Mouse (Mus musculus) midbrain, embryonic 12.5 days (tissue): ENCODE measurements around the gene Tbc1d16. TPM values are rescaled to one million over a fixed set of nuclear protein-coding genes. Genes with fewer than 3 reads are reported as not detected.
"Not testable (repeated sequence)": the region's sequence is repeated elsewhere in the genome, so short reads cannot be mapped to it uniquely, and the experiment has no call there.

Source experiments
- ATAC-seq: fragments of 200-750 bp; cut with Nextera tagmentation; 2 replicates; pipeline ENCODE4 v1.8.0; 2017; ENCODE audit warnings: low read depth, moderate TSS enrichment, moderate library complexity; ENCODE audit not compliant: low FRiP score
- H3K27ac ChIP-seq: fragments of 300-500 bp; sonication (generic); replicated peaks from 2 replicates; pipeline ENCODE4 v1.5.1; 2016; ENCODE audit warnings: mild to moderate bottlenecking
- H3K27me3 ChIP-seq: fragments of 300-500 bp; sonication (generic); 2 replicates; pipeline ENCODE4 v1.6.1; 2016; ENCODE audit warnings: mild to moderate bottlenecking
- H3K36me3 ChIP-seq: fragments of 300-500 bp; sonication (generic); 2 replicates; pipeline ENCODE4 v1.6.1; 2016
- H3K4me1 ChIP-seq: fragments of 300-500 bp; sonication (generic); 2 replicates; pipeline ENCODE4 v1.6.1; 2016
- H3K4me2 ChIP-seq: fragments of 300-500 bp; sonication (generic); replicated peaks from 2 replicates; pipeline ENCODE4 v1.6.1; 2016; ENCODE audit warnings: mild to moderate bottlenecking, moderate library complexity
- H3K4me3 ChIP-seq: fragments of 300-500 bp; sonication (generic); 2 replicates; pipeline ENCODE4 v1.5.1; 2016; ENCODE audit warnings: mild to moderate bottlenecking
- H3K9ac ChIP-seq: fragments of 300-500 bp; sonication (generic); replicated peaks from 2 replicates; pipeline ENCODE4 v1.6.1; 2016; ENCODE audit warnings: mild to moderate bottlenecking, moderate library complexity
- H3K9me3 ChIP-seq: fragments of 300-500 bp; sonication (generic); 2 replicates; pipeline ENCODE4 v1.6.1; 2016; ENCODE audit warnings: mild to moderate bottlenecking
- WGBS: fragments of 180-500 bp; shearing (Covaris S2); methylation state at CpG from one replicate; pipeline ENCODE4 v1.1.7; 2016; 5-methylcytosine and 5-hydroxymethylcytosine counted together
- polyA plus RNA-seq: library from polyadenylated mRNA; unstranded; fragments of >200 nt; fragmentation: Nextera tagmentation; extraction: Ambion mirVana; gene quantifications from 2 replicates; pipeline ENCODE4 v1.2.1, GENCODE M21; 2016

Gene Tbc1d16
- polyA plus RNA-seq, 1 experiment from 2014 or later, result 35.1 TPM

DNA sequence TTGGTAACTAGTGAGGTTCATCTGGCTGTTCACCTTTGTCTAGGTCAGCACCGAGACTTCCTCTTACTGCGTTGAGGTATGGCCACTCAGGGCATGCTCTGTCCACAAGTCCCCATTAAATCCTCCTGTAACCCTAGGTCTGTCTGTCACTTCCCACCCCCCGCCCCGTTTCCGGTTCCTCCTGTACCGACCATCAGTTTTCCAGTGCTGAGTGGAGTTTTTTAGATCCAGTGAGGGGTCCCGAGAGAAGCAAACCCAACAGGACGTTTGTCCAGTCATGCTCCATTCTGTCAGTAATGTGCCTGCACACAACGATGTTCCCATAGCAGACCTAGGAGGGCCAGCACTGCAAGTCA, 29.9 kb upstream of the Tbc1d16 start:
- peaks cover 11% of the 10 kb centered on the region for H3K4me1 ChIP-seq
- no peak overlapping the region for H3K9ac ChIP-seq
- peaks cover 32% of the 10 kb centered on the region for H3K36me3 ChIP-seq
- 67% methylated on average over 9 of the region's 9 CpGs for WGBS
- no peak for ATAC-seq
- peak overlapping the region; percentile 24; the same call in 1 of the 2 replicates for H3K4me3 ChIP-seq
- peak overlapping the region; percentile 41 for H3K4me2 ChIP-seq
- no peaks in the 10 kb centered on the region for H3K9me3 ChIP-seq
- 0 out of 2 replicates have a peak overlapping the region, but pooled peaks have one; percentile 39 for H3K27ac ChIP-seq
- H3K27me3 ChIP-seq, result no peaks in the 10 kb centered on the region

DNA sequence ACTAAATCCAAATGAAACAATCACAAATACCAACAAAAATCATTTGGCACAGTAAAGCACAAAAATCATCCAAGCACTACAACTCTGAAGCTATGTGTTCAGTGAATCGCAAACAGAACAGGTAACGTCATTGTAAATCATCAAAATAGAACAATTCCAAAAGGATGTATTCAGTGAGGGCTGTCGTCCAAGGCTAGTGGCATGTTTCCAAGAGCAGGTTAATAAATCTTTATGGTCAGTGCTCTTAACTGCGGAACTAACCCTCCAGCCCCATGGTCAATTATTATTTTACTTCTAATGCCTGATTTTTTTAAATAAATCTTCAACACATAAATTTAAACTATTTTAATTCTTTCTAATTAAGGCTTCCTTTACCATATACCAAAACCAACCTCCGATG, 28.3 kb upstream of the Tbc1d16 start:
- not testable (repeated sequence) for H3K4me3 ChIP-seq, H3K27me3 ChIP-seq, H3K27ac ChIP-seq, H3K9me3 ChIP-seq, H3K9ac ChIP-seq, ATAC-seq, H3K4me2 ChIP-seq
- 92% methylated on average over 5 of the region's 5 CpGs for WGBS
- peaks cover 23% of the 10 kb centered on the region for H3K4me1 ChIP-seq
- peaks cover 17% of the 10 kb centered on the region for H3K36me3 ChIP-seq

DNA sequence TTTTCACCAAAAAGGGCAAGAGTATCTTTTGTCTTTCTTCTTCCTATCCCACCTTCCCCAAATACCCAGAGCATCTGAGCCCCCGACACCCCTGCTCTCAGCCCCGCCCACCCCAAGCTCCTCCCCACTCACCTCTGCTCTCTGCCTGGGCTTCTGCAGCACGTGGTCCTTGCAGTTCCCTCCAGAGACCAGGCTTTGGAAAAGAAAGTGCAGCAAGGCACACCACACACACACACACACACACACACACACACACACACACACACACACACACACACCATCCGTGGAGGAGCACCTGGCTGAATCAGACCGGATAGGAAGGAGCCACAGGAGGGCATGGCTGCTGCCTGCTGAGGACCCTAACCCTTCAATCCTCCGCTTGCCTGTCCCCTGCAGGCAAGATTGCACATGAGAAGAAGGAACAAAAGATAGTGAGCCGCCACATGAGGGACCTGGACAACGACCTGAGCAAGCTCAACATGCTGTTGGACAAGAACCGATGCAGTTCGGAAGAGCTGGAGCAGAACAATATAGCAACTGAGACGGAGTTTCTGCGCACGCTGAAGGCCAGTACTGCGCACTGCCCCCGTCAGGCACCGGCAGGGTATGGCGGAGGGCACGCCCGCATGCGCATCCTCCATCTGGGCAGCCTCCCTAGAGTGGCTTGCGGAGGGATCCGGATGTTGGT, 24.7 kb upstream of the Tbc1d16 start:
- 4% methylated on average over 21 of the region's 22 CpGs for WGBS
- peak overlapping the region; percentile 28; the same call in 1 of the 2 replicates for H3K9ac ChIP-seq
- H3K36me3 ChIP-seq, result peaks cover 4% of the 10 kb centered on the region; the same call in 1 of the 2 replicates
- ATAC-seq, result 0 out of 2 replicates have a peak, but pooled peaks have one; percentile 61
- H3K27ac ChIP-seq, result peak overlapping the region; percentile 4; the same call in 1 of the 2 replicates
- H3K4me3 ChIP-seq, result peak overlapping the region; percentile 2; the same call in 1 of the 2 replicates
- H3K4me2 ChIP-seq, result peak overlapping the region; percentile 43
- H3K27me3 ChIP-seq, result peaks cover 7% of the 10 kb centered on the region
- no peaks in the 10 kb centered on the region for H3K9me3 ChIP-seq
- peaks cover 21% of the 10 kb centered on the region for H3K4me1 ChIP-seq

DNA sequence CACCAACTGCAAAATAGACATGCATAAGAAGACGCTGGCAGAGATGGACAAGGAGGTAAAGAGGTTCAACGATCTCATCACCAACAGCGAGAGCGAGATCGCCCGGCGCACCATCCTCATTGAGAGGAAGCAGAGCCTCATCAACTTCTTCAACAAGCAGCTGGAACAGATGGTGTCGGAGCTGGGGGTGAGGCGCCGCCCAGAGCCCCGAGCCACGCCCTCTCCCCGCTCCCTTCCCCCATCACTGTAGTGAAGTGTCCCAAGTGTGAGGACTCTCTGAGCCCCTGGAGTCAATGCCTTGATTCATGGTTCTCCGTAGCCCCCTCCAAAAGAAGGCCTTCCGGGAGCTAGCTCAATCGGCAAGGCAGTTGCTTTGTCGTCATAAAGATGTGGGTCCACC, 22.7 kb upstream of the Tbc1d16 start:
- no peak for ATAC-seq
- Histone ChIP-seq H3K36me3 (peaks cover 6% of the 10 kb centered on the region; the same call in 1 of the 2 replicates), H3K27ac (no peak overlapping the region), H3K4me3 (no peak overlapping the region), H3K4me1 (peaks cover 16% of the 10 kb centered on the region), H3K9me3 (no peaks in the 10 kb centered on the region), H3K9ac (no peak overlapping the region), H3K4me2 (no peak overlapping the region), H3K27me3 (peaks cover 7% of the 10 kb centered on the region)
- 75% methylated on average over 17 of the region's 17 CpGs for WGBS

DNA sequence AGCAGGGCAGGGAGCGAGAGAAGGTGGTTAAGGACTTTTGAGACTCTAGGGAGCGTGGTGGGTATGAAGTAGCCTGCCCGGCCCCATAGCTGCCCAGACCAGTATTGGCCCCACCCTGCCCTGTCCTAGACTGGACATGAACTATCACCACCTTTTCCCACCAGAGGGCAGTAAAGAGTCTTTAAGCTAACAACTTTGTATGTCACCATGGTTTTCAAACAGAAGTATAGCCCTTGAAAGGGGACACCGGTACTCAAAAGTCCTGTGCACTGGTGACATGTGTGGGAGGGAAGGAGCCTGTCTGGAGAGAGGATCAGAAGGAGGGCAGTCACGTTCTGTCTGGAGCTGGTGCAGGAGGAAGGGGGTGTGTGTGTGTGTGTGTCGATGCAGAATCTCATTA, 20.7 kb upstream of the Tbc1d16 start:
- Histone ChIP-seq H3K9ac (no peak overlapping the region), H3K27me3 (peaks cover 7% of the 10 kb centered on the region), H3K4me2 (no peak overlapping the region), H3K36me3 (peaks cover 13% of the 10 kb centered on the region), H3K9me3 (no peaks in the 10 kb centered on the region), H3K4me1 (peaks cover 16% of the 10 kb centered on the region), H3K27ac (no peak overlapping the region), H3K4me3 (no peak overlapping the region)
- WGBS, result 35% methylated on average over 6 of the region's 6 CpGs
- ATAC-seq, result peak; percentile 67; the same call in 1 of the 2 replicates

DNA sequence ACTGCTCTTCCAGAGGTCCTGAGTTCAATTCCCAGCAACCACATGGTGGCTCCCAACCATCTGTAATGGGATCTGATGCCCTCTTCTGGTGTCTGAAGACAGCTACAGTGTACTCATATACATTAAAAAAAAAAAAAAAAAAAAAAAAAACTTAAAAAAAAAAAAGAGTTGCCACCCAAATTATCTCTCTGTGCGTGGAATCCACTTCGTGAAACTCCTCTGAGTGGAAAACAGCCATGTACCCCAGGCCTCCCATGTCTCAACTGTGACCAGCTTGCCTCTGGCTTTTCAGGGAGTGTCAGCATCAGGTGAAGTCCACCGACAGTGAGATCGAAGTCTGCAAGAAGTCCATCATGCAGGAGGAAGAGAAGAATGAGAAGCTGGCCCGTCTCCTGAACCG, 17.2 kb upstream of the Tbc1d16 start:
- not testable (repeated sequence) for H3K4me2 ChIP-seq, H3K27ac ChIP-seq, H3K9ac ChIP-seq, H3K27me3 ChIP-seq, H3K9me3 ChIP-seq, H3K4me3 ChIP-seq, H3K4me1 ChIP-seq, ATAC-seq
- 95% methylated on average over 6 of the region's 6 CpGs for WGBS
- peaks cover 40% of the 10 kb centered on the region for H3K36me3 ChIP-seq

DNA sequence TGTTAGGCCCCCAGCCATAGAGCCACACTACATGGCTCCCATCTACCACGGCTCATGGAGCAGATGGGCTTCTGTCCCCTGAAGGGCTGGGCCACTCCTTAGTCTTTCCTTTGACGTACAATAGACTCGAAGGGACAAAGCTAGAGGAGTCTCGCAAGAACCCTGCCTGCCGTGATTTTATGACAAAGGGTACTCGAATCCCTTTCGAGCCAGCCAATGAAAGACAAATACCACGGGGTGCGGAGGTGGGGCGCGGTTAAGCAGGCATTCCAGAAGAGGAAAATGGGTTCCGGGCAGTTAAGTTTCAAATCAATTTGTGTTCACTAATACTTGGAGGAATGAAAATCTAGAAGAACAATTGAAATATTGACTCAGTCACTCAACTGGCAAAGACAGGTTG, 11.2 kb upstream of the Tbc1d16 start:
- H3K9ac ChIP-seq, result no peak overlapping the region
- peaks cover 3% of the 10 kb centered on the region; the same call in 1 of the 2 replicates for H3K9me3 ChIP-seq
- no peak overlapping the region for H3K4me3 ChIP-seq
- H3K36me3 ChIP-seq, result peaks cover 59% of the 10 kb centered on the region
- ATAC-seq, result no peak
- H3K27me3 ChIP-seq, result no peaks in the 10 kb centered on the region
- WGBS, result 90% methylated on average over 12 of the region's 12 CpGs
- H3K4me2 ChIP-seq, result no peak overlapping the region
- H3K27ac ChIP-seq, result no peak overlapping the region
- peaks cover 15% of the 10 kb centered on the region for H3K4me1 ChIP-seq

DNA sequence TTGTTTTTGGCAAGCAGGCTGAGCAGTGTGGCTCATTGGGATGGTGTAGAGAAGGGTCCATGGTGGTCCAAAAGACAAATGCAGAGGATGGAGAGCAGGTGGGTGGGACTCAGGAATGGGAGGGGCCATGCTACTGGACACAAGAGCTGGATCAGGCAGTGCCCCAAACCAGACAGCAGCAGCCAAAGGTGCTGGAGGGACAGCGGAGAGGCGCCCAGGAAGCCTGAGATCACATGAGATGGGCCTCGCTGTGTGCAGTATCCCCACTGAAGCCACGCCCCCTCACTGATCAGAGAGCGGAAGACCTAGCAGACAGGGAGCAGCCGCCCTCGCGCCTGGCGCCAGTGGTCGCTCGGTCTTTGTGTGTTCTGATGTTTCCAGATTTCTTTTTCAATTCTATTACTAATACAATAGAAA, 10.0 kb upstream of the Tbc1d16 start:
- Histone ChIP-seq H3K27me3 (no peaks in the 10 kb centered on the region), H3K4me3 (0 out of 2 replicates have a peak overlapping the region, but pooled peaks have one; percentile 1), H3K36me3 (peaks cover 60% of the 10 kb centered on the region), H3K9me3 (peaks cover 4% of the 10 kb centered on the region; the same call in 1 of the 2 replicates), H3K9ac (no peak overlapping the region), H3K4me2 (peak overlapping the region; percentile 38), H3K4me1 (peaks cover 15% of the 10 kb centered on the region), H3K27ac (peak overlapping the region; percentile 2)
- peak; percentile 66 for ATAC-seq
- 22% methylated on average over 11 of the region's 11 CpGs for WGBS

DNA sequence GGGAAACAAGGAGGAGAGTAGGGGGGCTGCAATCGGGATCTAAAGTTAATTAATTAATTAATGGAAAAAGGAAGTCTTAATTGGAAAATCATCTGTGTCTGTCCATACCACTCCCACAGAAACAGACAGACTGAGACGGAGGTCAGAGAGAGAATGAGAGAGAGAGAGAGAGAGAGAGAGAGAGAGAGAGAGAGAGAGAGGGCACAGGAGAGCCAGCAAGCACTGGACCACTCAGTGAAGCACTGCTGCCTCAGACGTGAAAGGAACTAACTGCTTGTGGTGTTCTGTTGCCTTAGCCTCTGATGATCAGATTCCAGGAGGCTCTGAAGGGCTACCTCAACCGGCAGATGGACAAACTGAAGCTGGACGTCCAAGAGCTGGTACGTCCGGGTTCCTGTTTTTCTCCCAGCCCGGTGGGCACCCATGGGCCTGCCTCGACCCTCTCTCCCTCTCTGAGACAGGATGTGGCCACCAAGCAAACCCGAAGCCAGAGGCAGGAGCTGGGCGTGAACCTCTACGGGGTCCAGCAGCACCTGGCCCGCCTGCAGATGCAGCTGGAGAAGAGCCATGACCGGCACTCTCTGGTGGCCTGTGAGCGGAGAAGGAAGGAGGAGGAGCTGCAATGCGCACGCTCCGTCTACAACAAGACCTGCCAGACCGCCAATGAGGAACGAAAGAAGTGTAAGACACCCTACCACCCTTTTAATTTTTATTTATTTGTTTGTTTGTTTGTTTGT, 9.4 kb upstream of the Tbc1d16 start:
- peaks cover 55% of the 10 kb centered on the region for H3K36me3 ChIP-seq
- peak; percentile 19; the same call in 1 of the 2 replicates for ATAC-seq
- no peak overlapping the region; the same call in 1 of the 2 replicates for H3K9ac ChIP-seq
- H3K9me3 ChIP-seq, result peaks cover 4% of the 10 kb centered on the region; the same call in 1 of the 2 replicates
- no peak overlapping the region for H3K4me3 ChIP-seq
- H3K4me1 ChIP-seq, result peaks cover 15% of the 10 kb centered on the region
- peak overlapping the region; percentile 26; the same call in 1 of the 2 replicates for H3K27ac ChIP-seq
- peak overlapping the region; percentile 38 for H3K4me2 ChIP-seq
- 38% methylated on average over 20 of the region's 20 CpGs for WGBS
- H3K27me3 ChIP-seq, result no peaks in the 10 kb centered on the region

DNA sequence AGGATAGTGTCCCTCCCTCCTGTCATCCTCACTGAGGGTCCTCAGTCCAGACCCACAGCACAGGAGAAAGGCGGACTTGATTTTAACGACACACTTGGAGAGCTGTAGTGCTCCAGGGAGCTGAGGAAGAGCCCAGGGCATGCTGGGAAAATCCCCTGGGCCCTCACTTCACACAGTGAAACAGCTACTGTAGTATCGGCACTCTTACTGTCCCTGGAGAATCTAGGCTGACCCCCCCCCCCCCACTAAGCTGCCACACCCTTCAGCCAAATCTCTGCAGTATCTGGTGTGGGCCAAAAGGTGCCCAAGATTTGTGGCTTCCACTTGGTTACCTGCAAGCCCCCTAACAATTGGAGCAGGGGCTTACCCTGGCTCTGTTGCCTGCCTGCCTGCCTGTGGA, 8.7 kb upstream of the Tbc1d16 start:
- Histone ChIP-seq H3K9ac (no peak overlapping the region), H3K27ac (no peak overlapping the region), H3K27me3 (no peaks in the 10 kb centered on the region), H3K4me3 (no peak overlapping the region), H3K9me3 (peaks cover 4% of the 10 kb centered on the region; the same call in 1 of the 2 replicates), H3K4me1 (peaks cover 15% of the 10 kb centered on the region), H3K36me3 (peaks cover 53% of the 10 kb centered on the region), H3K4me2 (no peak overlapping the region)
- WGBS, result 57% methylated on average over 3 of the region's 3 CpGs
- no peak for ATAC-seq

DNA sequence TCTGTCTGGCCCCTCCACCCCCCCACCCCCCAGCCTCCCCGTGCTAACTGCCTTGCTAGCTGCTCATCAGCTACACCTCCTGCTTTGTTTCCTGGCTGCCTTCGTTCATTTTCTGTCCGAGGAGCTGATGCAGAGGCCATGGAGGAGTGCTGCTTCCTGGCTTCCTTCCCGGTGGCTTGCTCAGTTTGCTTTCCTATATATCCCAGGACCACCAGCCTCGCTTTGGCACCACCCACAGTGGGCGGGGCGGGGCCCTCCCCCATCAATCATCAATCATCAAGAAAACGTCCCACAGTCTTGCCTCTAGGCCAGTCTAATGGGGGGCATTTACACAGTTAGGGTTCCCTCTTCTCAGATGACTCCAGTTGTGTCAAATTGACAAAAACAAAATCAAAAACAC, 8.1 kb upstream of the Tbc1d16 start:
- Histone ChIP-seq H3K36me3 (peaks cover 54% of the 10 kb centered on the region), H3K4me3 (no peak overlapping the region)

DNA sequence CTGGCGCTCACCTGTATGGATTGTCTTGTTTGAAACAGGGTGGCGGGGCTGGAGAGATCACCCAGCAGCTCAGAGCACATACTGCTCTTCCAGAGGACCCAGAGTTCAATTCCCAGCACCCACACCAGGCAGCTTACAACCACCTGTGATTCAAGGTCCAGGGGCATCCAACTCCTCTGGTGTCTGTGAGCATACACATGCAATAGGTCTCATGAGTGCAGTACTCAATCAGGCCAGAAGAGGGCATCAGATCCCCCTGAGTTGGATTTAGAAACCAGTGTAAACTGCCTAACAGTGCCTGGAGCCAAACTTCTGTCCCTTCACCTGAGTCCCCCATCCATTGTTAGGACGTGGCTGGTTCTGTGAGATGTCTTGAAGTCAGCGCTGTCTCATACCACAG, 7.3 kb upstream of the Tbc1d16 start:
- Histone ChIP-seq H3K27ac (no peak overlapping the region), H3K36me3 (peaks cover 49% of the 10 kb centered on the region), H3K27me3 (no peaks in the 10 kb centered on the region), H3K9ac (no peak overlapping the region), H3K4me3 (no peak overlapping the region), H3K4me2 (no peak overlapping the region), H3K4me1 (peaks cover 15% of the 10 kb centered on the region), H3K9me3 (peaks cover 4% of the 10 kb centered on the region; the same call in 1 of the 2 replicates)
- ATAC-seq, result no peak
- 87% methylated on average over 4 of the region's 4 CpGs for WGBS

More for the DNA sequence above, 8.1 kb upstream of the Tbc1d16 start:
- H3K4me2 ChIP-seq, result no peak overlapping the region
- no peak overlapping the region for H3K27ac ChIP-seq
- no peak overlapping the region for H3K9ac ChIP-seq
- H3K4me1 ChIP-seq, result peaks cover 15% of the 10 kb centered on the region
- H3K27me3 ChIP-seq, result no peaks in the 10 kb centered on the region
- ATAC-seq, result no peak
- WGBS, result 51% methylated on average over 8 of the region's 8 CpGs
- H3K9me3 ChIP-seq, result peaks cover 4% of the 10 kb centered on the region; the same call in 1 of the 2 replicates
